Mouse (Mus musculus): ENCODE data around the gene Pawr. TPM values are rescaled to one million over a fixed set of nuclear protein-coding genes. Genes with fewer than 3 reads are reported as not detected.

Gene Pawr
- 105 TPM for polyA plus RNA-seq (2014; fragmentation: Illumina TruSeq; extraction: RNeasy Lipid Tissue Mini Kit (QIAGEN cat#74804); ENCODE audit: low read depth, low replicate concordance)

GRCm38 (mm10) chr10:108331784-108332561 lies at the start of gene Pawr:
Gene Pawr (plus strand): TSS chr10:108332121.

Other genes starting within 250 kb of the Pawr start
- 435 TPM for gene Ppp1r12a, start 169.9 kb upstream of the Pawr start, polyA plus RNA-seq (2014; fragmentation: Illumina TruSeq; extraction: RNeasy Lipid Tissue Mini Kit (QIAGEN cat#74804); ENCODE audit: low read depth, low replicate concordance)

Data from sigmoid colon, adult 10 weeks (tissue).